Mouse (Mus musculus) frontal cortex, postnatal 36 days (tissue): ENCODE results near the gene Eefsec.

Source experiments
- DNase-seq, 2 experiments: peaks; one replicate each; pipeline ENCODE4 v3.0.0; 2022; ENCODE audit warnings: low spot score in 2 of 2

Eefsec gene

DNA sequence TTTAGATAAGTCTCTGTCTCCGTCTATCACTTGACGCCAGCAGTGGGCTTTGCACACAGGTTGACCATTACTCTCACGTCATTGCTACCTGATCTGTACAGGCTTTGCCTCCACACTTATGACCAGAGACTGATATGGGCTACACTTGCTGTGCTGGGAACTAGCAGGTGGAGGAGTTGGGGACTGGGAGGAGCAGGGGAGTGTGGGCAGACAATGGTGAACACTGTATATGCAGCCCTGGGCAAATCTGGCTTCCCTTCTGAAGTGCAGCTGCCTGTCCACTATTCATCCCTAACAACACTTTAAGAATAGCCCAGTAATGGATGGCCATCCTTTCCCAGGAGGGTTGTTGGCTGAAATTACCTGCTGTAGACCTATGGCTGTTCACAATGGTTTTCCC, 103.4 kb downstream of the Eefsec start:
- DNase-seq, result no peak

DNA sequence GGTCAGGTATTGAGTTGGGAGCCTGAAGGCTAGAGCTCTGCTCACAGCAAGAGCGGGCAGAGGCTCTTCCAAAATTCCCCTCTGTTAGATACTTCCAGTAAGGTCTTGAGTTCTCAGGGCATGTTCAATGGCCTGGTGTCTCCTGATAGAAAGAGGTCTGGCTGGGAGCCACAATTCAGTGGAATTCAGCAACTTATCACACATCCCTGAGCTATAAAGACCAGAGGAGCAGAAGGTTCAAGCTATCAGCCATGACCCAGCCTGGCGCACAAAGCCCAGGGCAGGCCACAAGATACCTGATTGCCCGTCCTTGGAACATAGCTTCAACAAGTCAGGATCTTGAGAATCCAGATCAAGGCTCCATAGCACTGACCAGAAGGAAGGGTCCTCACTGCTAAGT, 105.2 kb downstream of the Eefsec start:
- no peak for DNase-seq

GRCm38 (mm10) chr6:88340761-88341160, 105.6 kb downstream of the Eefsec start:
- DNase-seq, result no peak

- DNase-seq, result no peak
Observed at GRCm38 (mm10) chr6:88329336-88329735, 117.0 kb downstream of the Eefsec start.

DNA sequence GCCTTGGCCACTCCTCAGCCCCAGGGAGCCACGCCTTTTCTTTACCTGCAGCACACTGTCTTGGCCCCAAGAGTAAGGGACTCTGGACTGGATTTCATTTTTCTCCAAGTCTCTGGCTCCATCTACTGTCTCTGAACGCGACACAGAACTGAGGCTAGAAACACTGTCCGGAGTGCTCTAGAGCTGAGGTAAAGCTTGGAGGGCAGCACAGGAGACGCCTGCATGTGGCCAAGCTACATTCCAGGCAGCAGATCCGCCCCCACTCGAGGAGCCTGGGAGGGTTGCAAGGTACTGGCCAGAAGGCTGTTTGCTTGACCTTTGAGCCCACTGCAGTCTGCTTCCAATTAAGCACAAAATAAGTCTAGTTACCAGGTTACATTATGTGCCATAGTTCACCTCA, 124.5 kb downstream of the Eefsec start:
- no peak for DNase-seq

GRCm38 (mm10) chr6:88321253-88321652, 125.1 kb downstream of the Eefsec start:
- no peak for DNase-seq

DNA sequence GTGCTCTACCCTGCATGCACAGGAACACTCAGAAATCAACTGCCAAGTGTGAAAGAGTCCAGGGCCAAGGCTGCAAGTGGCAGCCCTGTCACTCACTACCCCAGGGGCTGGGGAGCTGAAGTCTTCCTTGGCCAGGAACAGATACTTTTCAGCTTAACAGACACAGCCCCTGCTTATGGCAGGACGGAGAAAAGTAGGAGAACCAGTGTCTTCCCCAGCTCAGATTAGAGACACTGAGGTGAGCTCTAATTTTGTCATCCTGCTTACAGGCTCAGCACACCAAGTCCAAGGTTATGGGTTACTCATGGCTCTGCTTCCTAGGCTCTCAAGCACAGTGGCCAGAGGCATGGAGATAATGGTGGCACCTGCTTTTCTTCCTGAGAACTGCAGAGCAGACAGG, 126.6 kb downstream of the Eefsec start:
- DNase-seq, result no peak

- DNase-seq, result no peak
Observed at GRCm38 (mm10) chr6:88315295-88315694, 131.0 kb downstream of the Eefsec start.

GRCm38 (mm10) chr6:88313937-88314336, 132.4 kb downstream of the Eefsec start:
- no peak for DNase-seq

GRCm38 (mm10) chr6:88311593-88311992, 134.7 kb downstream of the Eefsec start:
- DNase-seq, result no peak

DNA sequence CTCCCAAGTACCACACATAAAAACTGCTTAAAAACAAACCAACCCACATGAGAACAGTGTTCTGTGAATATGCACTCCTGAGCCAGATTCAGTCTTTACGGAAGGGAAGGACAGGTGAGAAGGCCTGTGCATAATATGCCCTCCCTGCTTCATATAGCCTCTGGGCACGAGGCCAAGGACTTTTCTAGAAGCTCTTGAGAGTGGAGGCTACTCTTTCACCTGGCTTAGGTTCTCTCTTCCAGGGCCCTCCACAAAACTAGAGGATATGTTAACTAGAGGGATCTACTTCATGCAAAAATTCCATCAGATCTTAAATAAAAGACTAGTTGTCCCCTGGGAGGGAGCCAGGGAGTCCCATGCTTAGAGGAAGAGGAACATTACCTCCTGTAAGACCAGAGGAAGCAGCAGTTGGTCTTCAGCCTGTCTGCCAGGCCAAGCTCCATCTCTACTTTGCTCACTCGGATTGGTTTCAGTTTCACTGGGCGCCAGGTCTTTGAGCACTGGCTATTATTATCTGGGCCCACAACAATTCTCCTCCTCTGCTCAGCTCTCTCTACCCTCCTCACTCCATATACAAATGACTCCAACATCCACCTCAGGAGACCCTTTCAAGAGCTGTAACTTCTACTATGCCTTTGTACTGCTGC, 140.1 kb downstream of the Eefsec start:
- no peak for DNase-seq

- DNase-seq, result no peak
Observed at GRCm38 (mm10) chr6:88301234-88301633, 145.1 kb downstream of the Eefsec start.

DNA sequence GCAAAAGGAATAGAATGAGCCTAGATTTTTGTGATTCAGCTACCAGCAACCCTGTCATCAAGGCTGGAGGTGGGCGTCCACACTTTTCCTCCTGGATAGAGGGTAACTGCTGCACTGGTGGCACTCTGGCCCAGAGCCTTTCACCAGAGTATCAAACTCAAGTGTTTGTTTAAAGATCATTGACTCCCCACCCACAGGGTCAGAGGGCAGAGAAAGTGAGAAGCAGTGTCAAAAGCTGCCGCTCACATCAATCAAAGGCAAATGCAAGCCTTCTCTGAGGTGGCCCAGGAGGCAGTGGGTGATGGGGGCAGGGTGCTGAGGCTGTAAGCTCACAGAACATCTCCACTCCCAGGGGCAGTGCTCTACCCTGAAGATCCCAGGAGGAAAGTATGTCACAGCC, 146.8 kb downstream of the Eefsec start:
- DNase-seq, result no peak

DNA sequence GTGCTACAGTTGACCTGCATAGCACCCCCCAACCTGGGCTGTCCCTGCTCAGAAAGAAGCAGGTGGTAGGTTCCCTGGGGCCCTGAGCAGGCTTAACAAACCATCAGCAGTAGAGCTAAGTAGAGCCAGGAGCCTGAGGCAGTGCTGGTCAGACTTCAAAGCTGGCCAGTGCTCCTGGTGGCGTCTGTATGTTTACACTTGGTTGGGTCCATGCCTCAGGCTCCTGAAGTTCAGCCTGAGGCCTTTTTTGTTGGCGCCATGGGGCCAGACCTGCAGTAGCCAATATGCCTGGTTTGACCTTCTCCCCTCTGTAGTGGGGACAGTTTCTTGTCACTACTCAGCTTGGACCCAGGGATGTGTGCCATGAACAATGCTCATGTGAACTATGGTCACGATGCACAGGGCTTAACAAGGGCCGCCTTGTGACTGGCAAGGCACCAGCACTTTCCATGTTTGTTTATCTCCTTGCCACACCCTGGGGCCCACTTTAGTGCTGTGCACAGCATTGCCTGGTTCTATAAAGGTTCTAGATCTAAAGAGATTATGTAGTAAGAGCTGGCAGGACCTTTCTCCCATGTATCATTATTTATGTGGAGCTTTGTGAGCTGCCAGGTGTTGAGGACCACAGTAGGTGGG, 153.9 kb downstream of the Eefsec start:
- DNase-seq, result no peak

DNA sequence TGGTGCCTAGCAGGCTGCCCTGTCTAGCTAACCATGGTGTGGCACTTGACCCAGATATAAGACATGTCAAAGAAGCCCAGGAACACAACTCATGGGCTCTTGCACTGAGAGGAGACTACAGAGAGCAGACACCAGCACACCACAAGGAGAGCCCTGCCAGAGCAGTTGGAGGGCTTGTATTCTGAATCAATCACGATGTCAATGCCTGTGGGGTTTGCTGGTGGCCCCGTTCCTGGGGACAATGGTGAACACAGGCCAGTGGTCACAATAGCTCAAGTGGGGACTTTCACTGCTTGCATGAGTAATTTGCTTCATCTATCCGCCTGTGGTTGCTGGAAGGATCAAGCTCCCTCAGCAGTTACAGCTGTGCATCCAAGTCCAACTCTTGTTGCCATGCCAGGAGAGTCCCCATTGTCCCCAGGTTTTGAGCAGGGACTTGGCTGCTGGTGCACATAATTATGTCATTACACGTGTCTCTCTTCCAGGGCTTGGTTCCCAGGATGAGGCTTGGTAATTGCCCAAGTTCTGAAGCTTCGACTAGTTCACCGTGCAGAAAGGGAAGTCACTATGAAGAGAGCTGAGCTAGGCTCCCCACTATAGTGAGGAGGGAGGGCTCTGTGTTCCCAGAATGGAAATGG, 156.1 kb downstream of the Eefsec start:
- DNase-seq, result peak; percentile 11 to 50

DNA sequence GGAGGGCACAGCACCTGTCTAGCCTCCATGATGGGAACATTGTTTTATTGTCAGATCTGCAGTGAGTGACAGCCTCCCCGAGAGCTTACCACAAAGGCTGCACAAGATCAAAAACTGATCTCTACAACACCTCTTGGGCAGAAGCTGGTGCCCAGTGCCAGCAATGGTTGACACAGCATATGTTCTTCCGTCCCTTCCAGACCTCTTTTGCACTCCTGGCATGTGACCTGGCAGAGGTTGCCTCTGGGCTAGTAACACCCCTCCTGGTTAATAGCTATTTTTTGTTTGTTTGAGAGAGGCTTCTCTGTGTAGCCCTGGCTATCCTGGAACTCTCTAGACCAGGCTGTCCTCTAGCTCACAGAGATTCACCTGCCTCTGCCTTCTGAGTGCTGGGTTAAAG, 168.2 kb downstream of the Eefsec start:
- no peak for DNase-seq

- DNase-seq, result peak in 1 of 2 experiments; percentile 37
Observed at GRCm38 (mm10) chr6:88277242-88277641, 169.1 kb downstream of the Eefsec start.

- peak; percentile 47 for DNase-seq
Observed at GRCm38 (mm10) chr6:88276221-88276620, 170.1 kb downstream of the Eefsec start.

DNA sequence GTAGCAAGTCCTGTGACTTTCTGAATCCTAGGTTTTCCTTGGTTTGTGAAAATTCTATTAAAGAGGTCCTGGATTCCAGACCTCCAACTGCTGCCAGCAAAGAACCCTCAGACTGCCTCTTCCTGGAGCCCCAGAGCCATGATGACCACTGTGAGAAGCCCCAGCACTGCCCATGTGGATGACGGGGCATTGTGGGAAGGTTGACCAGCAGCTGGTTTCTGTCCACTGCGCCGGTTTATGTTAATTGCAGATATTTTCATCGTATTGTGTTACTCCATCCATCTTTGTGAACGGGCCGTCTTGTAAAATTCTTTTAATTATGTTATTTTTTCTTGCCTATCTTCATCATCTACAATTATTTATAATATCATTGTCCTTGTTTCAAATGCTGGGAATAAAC, 171.7 kb downstream of the Eefsec start:
- no peak for DNase-seq

DNA sequence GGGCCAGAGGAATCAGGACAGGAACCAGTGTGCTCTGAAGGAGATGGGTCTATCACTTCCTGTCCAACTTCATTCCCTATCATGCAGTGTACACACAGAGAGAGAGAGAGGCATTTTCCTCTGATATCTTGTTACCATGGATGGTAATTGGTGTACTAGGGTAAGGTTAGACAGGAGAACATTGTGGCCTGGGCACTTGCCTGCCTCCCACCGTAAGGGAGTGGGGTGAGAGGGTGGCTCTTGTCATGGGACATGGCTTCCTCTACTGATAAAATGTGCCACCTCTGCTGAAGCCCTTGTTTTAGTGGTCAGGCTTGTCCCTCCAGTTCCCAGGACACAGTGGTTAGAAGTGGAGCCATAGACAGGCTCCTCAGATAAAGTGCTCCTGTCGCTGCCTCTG, 178.4 kb downstream of the Eefsec start:
- DNase-seq, result no peak

DNA sequence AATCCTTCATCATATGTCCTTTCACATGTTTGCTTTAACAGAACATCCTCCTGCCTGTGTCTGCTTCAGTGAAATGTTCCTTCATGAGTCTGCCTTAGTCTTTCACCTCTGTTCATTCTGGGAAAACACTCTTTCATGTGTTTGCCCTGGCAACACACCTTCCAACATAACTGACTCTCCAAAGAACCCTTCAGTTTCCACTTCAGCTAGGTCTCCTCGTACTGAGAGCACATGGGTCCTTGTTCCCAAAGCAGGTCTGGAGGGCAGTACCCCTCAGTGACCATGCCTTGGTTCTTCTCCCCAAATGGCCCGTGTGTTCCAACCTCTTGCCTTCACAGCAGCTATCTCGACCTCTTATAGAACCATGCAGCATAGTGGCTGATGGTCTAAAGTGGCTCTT, 179.3 kb downstream of the Eefsec start:
- no peak for DNase-seq

DNA sequence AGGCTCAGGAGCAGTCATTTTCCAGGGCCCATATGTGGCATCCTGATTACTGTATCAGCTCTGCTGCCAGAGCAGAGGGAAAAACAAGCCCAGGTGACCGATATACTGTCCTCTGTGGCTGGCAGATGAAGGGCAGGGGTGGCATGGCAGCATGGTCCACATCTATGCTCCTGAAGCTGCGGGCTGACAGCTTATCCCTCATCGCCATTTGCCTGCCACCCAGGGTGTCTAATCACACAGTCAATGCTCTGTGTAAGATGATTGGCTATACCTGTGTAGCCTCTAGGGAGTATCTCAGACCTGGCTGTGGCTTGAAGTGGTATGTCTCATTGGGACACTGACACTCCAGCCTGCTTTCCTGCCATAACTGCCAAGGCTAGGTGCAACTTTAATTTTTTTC, 180.3 kb downstream of the Eefsec start:
- DNase-seq, result no peak

DNA sequence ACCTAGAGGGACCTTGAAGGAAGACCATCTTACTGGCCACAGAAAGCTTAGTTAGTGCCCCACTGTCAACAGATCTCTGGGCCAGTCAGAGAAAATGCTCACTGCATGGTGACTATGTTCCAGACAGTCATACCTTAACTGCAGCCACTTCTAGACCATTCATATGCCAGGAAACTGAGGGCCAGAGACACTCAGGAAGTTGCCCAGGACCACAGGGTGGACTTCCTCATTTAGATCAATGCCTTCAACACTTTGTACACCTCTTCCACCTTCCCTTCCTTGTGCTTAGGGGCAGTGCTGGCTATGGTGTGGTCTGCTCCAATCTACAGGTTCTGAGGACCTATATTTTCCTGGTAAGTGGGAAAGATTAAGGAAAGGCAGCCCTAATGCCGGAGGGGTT, 181.0 kb downstream of the Eefsec start:
- DNase-seq, result no peak
